Mouse (Mus musculus) adrenal gland, adult (tissue): ENCODE measurements around the gene Fstl3.
"Not testable (repeated sequence)": the region's sequence is repeated elsewhere in the genome, so short reads cannot be mapped to it uniquely, and the experiment has no call there.

ENCODE experiments used
- DNase-seq, 2 experiments: peaks; one replicate each; pipeline ENCODE4 v3.0.0; 2022 to 2023; ENCODE audit warnings: low spot score in 1 of 2; ENCODE audit not compliant: inconsistent age in 2 of 2

Gene Fstl3

GRCm38 (mm10) chr10:79777103-79777531, at the start of gene Fstl3:
Fstl3 (plus strand) TSS chr10:79777272.
- peak; percentile 75 to 85 for DNase-seq

GRCm38 (mm10) chr10:79728323-79729249, 48.5 kb upstream of the Fstl3 start:
- no peak for DNase-seq

DNA sequence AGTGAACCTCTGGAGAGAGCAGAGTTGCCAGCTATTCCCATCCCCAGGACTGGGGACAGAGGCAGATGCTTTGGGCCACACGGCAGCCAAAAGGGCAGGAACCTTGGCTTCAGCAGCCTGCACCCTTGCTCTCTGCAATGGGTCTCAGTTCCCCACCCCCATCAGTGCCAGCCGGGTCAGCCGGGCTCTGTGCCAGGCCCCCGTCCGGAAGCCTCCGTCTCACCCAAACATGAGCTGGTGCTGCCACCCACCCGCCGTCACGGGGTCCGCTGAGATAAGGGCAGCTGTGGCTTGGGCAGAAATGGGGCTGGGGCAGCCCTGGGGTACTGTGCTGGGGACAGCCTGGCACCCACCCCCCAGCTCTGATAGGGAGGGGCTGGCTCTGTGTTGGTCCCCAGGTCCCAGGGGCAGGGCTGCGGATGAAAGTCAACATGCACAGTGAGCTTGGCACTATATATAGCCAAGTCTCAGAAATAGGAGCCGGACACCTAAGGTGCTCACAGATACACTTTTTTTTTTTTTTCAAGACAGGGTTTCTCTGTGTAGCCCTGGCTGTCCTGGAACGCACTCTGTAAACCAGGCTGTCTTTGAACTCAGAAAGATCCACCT, 47.6 kb upstream of the Fstl3 start:
- no peak for DNase-seq

DNA sequence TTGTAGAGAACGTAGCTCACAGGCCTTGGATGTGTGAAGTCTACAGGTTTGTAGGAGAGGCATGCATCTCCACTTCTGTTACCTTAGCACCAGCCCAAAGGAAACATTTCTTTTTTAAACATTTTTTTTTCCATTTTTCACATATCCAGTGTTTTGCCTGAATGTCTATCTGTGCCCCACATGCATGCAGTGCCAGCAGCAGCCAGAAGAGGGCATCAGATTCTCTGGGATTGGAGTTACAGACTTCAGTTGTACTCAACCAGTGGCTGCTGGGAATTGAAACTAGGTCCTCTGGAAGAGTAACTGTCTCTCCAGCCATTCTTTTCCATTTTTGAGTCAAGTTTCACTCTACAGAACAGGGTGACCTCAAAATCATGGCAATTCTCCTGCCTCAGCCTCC, 44.6 kb upstream of the Fstl3 start:
- DNase-seq: peak in 1 of 2 experiments; percentile 77

- DNase-seq: no peak
These were observed 43.2 kb upstream of the Fstl3 start for GRCm38 (mm10) chr10:79733847-79734246.

DNA sequence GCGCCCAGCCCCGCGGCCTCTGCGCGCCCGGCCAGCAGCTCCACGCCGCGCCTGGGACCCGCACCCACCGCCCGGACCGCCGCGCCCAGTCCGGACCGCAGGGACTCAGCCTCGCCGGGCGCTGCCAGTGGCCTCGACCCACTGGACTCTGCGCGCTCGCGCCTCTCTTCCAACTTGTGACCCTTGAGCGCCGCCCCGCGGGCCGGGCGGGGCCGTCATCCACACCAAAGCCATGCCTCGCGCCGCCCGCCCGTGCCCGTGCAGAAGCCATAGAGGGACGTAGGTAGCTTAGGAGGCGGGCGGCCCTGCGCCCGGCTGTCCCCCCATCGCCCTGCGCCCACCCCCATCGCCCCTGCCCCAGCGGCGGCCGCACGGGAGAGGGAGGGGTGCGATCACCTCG, 41.7 kb upstream of the Fstl3 start:
- no peak for DNase-seq

DNA sequence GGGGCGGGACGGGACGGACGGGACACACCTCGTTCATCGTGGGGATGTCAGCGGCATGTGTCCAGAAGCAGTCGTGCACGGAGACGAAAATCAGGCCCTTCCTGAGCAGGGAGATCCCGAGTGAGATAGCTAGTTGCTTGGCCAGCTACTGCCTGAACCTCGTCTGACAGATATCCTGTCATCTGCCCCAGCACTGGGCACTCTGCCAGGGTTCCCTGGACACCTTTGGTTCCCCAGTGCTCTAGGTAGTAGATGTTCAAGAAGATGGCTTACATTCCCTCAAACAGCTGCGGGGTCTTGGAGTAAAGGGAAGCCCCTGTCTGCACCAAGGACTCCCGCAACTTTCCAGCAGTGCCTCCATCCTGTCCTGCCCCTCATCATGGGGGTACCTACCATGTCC, 40.4 kb upstream of the Fstl3 start:
- DNase-seq: no peak

DNA sequence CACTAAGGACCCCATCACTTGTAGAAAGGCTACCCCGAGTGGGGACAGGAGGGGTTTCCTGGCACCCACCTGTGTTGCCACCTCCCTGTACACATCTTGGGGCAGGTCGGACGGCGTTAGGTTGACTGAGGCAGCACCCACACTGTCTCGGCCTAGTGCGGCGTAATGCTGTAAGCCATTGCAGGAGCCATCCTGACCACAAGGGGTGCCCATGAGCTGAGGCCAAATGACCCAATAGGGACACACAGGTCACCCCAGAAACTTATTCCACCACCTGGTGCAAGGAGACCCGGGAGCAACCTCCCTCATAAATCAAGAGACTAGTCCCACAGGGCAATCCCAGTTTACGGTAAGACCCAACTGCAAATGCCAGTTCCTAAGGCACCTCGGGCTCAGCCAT, 38.8 kb upstream of the Fstl3 start:
- peak in 1 of 2 experiments; percentile 59 for DNase-seq

DNA sequence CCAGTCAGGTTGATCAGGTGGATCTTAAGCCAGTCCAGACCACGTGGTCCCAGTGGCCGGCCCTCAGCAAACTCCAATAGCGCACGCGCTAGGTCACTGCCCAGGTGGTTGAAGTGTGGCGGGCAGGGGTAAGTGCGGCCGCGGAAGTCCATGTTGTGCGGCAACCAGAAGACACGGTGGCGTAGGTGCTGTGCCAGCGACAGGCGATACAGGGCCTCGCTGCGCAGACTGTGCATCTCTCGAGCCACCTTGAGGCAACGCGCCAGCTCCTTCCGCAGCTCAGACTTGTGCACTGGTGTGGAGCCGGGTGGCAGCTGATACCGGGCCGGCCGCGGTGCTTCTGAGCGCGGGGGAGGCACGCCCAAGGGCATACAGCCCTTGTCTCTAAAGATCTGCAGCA, 37.8 kb upstream of the Fstl3 start:
- DNase-seq: no peak

GRCm38 (mm10) chr10:79740863-79741262, 36.2 kb upstream of the Fstl3 start:
- no peak for DNase-seq

DNA sequence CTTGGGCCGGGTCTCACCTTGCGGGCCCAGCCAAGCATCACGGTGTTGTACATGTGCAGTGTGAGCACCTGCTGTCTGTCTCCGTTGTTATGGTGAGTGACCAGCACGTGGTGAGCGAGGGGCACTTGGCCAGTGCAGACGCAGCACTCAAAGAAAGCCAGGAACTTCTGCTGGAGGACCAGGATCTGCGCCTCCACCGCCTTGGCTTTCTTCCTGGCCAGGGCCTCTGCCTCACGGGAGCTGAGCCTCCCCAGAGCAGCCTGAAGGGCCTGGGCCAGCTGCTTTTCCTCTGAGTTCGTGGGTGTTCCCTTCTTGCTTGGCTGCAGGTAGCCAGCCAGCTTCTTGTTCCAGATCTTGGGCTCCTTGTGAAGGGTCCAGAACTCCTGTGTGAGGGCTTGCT, 33.9 kb upstream of the Fstl3 start:
- no peak for DNase-seq

DNA sequence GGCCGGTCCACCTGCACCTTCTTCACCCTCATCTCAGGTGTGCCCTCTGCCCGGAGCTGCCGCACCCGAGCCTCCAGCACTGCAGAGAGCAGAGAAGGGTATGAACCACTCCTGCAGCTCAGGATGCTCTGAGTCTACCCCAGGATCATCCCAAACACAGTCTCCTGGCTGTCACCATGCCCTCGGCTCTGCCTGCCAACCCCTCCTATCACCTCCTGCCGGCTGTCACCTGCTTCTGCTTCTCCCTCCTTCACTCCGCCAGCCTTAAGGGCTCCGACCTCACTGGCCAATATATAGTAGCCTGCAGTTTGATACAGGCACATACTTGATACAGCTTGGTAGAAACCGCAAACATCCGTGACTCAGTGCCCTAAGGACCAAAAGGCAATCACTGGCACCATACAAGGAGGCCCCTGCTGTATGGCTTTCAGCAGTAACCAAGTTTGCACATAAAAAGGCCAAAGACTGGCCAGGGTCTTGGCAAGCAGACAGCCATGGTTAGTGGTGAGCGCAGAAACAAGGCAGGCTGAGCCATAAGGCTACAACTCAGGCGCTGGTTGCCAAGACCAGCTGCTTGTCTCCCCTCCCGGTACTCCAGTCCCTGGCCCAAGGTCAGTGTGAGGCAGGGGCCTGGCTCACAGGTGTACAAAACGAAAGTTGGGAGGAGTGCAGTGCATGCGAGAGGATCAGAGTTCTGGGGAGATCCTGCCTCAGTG, 33.3 kb upstream of the Fstl3 start:
- DNase-seq: no peak

DNA sequence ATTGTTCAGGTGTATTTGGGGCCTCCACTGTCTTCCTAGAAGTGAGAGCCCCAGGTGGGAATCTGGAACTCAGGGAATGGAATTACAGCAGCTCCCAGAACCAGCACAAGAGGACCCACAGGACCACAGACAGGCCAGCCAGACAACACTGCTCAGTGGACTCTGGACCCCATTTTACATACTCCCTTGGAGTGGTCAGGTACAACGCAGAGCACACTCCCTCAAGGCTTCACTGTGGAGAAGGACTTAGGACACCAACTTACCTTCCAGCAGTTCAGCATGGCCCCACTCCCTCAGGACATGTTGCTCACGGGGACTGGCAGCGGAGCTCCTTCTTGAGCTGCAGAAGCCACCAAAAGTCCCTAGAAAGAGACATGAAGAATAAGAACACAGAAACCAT, 31.7 kb upstream of the Fstl3 start:
- DNase-seq: no peak

DNA sequence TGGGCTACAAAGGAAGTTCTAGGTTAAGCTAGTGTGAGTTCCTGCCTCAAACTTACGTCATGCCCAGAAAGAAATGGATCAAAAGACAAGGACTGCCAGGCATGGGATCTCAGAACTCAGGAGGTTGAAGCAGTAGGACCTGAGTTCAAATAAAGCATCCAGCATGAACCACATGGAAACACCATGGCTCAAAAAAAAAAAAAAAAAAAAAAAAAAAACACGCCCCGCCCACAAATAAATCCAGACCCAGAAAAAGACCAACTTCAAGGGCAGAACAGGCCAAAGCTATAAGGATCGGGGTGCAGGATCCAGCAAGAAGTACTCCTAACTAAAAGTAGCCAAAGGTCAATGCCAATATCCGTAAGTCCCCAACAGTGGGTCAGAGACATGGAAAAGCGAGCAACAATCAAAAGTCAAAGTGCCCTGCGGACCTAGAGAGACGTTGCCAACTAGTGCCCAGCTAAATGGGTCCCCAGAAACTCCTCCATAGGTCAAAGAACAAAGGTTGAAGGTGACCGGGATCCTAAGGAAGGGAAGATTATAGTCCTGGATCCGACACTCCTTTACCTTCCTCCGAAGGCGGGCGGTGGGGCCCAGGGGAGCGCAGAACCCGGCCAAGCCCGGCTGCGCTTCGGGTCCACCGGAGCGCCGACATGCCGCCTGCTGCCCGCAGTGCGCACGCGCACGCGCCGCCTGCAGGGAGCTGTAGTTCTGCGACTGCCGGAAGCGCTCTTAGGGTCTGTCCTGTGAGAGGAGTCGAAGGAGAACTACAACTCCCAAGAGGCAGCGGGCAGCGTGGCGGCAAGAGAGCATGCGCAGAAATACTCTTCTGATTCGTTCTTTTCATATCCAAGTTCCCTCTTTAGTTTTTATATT, 30.9 kb upstream of the Fstl3 start, which contains the start of gene Polrmt:
TSS of gene Polrmt (minus strand) at position 684 of the 876 bp plus-strand sequence.
- peak; percentile 97 to 98 for DNase-seq

DNA sequence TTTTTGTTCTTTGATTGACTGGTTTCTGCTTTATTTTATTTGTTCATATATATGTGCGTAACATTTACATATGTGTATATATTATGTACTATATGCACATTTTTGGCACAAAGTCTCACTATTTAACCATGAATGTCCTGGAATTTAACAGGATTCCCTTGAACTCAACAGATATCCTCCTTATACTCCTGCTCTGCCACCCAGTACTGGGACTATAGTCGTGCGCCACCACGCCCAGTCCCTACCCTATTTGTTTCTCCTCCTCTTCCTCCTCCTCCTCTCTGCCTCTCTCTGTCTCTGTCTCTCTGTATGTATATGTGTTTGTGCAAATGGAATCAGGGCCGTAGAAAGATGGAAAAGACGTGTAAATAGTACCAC, 30.3 kb upstream of the Fstl3 start:
- DNase-seq: peak in 1 of 2 experiments; percentile 61

DNA sequence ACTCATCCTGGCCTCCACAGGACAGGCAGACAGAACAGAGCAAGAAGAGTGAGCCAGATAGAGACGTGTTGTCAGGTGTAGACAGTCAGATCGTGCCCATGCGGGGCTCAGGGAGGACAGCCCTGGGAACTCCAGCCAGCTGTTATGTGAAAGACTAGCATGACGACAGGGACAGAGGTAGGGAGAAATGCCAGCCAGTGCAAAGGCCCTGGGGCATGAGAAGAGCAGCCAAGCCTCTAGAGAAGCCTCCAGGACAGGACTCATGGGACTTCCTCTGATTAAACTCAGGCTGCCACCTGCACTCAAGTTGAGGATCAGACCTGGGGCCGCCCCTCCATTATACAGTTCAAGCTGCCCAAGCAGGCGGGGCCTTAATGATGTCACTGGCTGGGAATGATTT, 28.6 kb upstream of the Fstl3 start:
- DNase-seq: no peak

DNA sequence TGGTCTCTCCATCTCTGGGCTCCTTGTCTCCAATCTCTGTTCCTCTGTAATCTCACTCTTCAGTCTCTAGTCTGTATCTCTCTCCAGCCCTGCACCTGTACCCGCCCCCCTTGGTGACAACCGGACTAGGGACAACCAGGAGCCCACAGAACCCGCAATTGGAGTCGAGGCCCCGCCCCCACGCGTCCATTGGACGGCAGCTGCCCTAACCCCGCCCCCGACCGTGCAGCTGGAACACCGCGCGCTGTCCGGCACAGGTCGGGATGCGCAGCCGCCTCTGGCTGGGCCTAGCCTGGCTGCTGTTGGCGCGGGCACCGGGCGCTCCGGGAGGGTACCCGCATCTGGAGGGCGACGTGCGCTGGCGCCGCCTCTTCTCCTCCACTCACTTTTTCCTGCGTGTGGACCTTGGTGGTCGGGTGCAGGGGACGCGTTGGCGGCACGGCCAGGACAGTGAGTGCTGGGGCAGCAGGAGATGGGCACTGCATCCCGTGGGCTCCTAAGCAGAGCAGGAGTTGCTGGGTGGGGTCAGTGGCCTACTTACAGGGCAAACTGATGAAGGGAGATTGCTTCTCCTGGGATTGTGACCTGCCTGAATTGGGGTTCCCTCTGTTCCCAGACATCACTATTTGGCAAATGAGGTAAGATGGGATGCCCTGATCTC, 22.1 kb upstream of the Fstl3 start, which contains the start of gene Fgf22:
TSS of gene Fgf22 (plus strand) at position 221 of the 661 bp plus-strand sequence.
- peak; percentile 83 to 91 for DNase-seq

DNA sequence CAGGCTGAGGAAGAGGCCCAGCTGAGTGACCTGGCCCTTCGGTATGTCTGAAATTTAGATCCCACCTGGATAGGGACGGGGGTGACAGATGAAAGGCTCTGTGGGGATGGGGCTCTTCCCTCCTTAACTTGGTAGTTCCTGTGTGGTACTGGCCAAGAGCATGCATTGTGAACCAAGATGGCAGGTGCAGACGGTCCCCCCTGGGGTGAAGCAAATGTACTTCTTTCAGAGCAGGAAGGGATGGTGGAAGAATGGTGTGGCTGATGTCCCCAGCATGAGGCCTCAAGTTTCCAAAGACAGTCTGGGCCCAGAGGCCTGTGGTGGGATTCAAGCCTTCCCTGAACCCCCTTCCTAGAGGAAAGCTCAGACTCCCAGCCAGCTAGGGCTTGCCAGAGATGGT, 21.2 kb upstream of the Fstl3 start:
- no peak for DNase-seq

DNA sequence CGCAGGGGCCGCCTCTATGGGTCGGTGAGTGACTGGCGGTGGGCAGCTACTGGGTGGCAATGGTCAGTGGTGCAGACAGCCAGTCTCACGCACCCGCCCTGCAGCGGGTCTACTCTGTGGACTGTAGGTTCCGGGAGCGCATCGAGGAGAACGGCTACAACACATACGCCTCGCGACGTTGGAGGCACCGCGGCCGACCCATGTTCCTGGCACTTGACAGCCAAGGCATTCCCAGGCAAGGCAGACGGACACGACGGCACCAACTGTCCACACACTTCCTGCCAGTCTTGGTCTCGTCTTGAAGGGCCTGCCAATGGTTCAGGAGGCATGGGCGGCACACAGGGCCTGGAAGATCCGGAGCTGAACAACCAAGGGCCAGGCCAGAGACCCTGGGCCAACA, 20.4 kb upstream of the Fstl3 start:
- DNase-seq: no peak

- not testable (repeated sequence) for DNase-seq
These were observed 17.4 kb upstream of the Fstl3 start for GRCm38 (mm10) chr10:79759675-79760074.
